Mouse (Mus musculus) bone marrow, adult 2 months (tissue): ENCODE data around the gene Ccdc14. TPM values are rescaled to one million over a fixed set of nuclear protein-coding genes. Genes with fewer than 3 reads are reported as not detected.
"Not testable (repeated sequence)": the region's sequence is repeated elsewhere in the genome, so short reads cannot be mapped to it uniquely, and the experiment has no call there.

Experiments
- H3K27ac ChIP-seq: fragments of 200-500 bp; 2 replicates; pipeline ENCODE4 v1.5.1; 2012; ENCODE audit warnings: low read depth, mild to moderate bottlenecking, control low read depth, inconsistent platforms, low read length; ENCODE audit not compliant: control insufficient read depth, poor library complexity, insufficient read depth
- H3K4me1 ChIP-seq: fragments of 200-500 bp; 2 replicates; pipeline ENCODE4 v1.6.1; 2011; ENCODE audit warnings: low read length; ENCODE audit not compliant: control insufficient read depth, insufficient read depth
- H3K4me3 ChIP-seq: fragments of 200-500 bp; replicated peaks from 2 replicates; pipeline ENCODE3; 2011; ENCODE audit warnings: mild to moderate bottlenecking, low read depth, low read length, control low read depth; ENCODE audit not compliant: control insufficient read depth
- CTCF ChIP-seq: fragments of 200-500 bp; IDR thresholded peaks from 2 replicates; pipeline ENCODE4 v1.5.1; 2011; ENCODE audit warnings: low read length, control low read depth; ENCODE audit not compliant: control insufficient read depth, insufficient read depth
- POLR2A ChIP-seq: fragments of 200-500 bp; IDR thresholded peaks from 2 replicates; pipeline ENCODE4 v1.6.1; 2011; ENCODE audit warnings: low read depth, mild to moderate bottlenecking, control low read depth, low read length, borderline replicate concordance; ENCODE audit not compliant: control insufficient read depth
- WGBS: fragments of 180-500 bp; shearing (Covaris S2); methylation state at CpG from one replicate; pipeline ENCODE4 v1.1.7; 2018; 5-methylcytosine and 5-hydroxymethylcytosine counted together
- polyA plus RNA-seq: library from polyadenylated mRNA; stranded (reverse); fragments of >200 nt; gene quantifications from 2 replicates; pipeline ENCODE4 v1.2.4, GENCODE M21; 2011; ENCODE audit warnings: low replicate concordance; ENCODE audit not compliant: missing spikeins, insufficient read depth, insufficient read length

The Ccdc14 gene
- polyA plus RNA-seq, result 4.7 and 4.8 TPM in 2 replicates

- H3K4me3 ChIP-seq, result peak within 1 kb of the TSS; percentile 85
- no peak for TF ChIP-seq CTCF
- TF ChIP-seq POLR2A, result 0 out of 2 replicates have a peak, but pooled peaks have one; percentile 12
- under 1% methylated on average over 53 of the region's 53 CpGs for WGBS
- peak within 1 kb of the TSS; percentile 32 for H3K27ac ChIP-seq
- no peaks in the 10 kb centered on the region; the same call in 1 of the 2 replicates for H3K4me1 ChIP-seq
Observed at GRCm38 (mm10) chr16:34690334-34691144, at the start of gene Ccdc14. Gene Ccdc14, plus strand, starts transcription at chr16:34690616.

DNA sequence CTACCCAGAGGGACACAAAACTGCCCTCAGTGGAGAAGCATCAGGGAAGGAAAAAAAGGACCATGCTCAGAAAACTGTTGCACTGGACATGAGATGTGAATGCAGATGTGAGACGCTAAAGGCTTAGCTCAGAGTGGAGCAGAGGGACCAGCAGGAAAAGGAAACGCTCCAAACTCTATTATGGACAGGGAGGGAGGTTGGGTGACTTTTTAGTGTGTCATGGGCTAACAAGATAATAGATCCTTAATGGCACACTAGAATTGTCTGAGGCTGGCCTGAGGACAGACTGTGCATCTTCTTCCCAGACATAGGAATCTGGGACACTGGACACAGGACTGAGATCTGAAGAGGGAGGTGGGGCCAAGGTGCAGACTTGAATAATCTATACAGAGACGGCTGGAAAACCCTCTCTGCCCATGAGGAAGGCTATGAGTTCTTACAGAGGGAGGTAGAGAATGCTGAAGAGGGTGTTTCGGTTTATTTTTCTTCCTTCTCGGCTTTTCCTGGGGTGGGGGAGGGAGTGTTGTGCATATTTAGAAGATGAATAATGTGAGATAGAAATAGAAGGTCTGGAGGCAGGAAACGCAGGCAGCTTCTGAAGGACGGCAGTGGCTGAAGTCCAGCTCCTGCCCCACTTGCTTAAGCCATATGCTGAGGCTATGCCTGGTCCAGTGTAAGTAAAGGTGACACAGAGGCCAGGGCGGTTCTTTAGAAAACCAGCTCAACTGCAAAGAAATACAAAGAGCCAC is 46.7 kb upstream of the Ccdc14 start:
- WGBS, result 44% methylated on average over 8 of the region's 8 CpGs
- TF ChIP-seq CTCF (no peak), POLR2A (no peak)

DNA sequence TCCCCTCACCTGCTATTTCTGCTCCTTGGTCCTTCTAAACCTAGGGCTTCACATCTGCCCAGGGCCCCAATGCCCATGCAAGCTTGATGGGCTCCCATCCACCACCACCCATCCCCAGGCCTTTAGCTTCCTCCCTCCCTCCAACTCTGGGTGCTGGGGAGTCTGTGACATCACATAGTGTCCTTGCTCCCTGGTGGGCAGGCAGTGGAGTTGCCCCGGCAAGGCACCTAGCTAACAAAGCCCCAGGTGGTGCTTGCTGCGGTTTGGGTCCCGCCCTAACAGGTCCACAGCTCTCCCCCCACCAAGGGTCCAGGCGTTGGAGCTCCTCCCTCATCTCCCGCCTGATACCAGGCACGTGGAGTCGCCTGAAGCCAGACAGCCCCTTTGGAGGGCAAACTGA is 40.8 kb upstream of the Ccdc14 start, which contains the start of gene Ropn1:
Gene Ropn1 (plus strand): TSS at position 301 of the 400 bp plus-strand sequence.
- H3K4me3 ChIP-seq, result no peak within 1 kb of the TSS
- no peak within 1 kb of the TSS for H3K27ac ChIP-seq
- H3K4me1 ChIP-seq, result no peaks in the 10 kb centered on the region
- TF ChIP-seq CTCF (no peak), POLR2A (no peak)
- WGBS, result 51% methylated on average over 7 of the region's 7 CpGs

More for the DNA sequence above, 46.7 kb upstream of the Ccdc14 start:
- Histone ChIP-seq H3K4me3 (no peak overlapping the region), H3K4me1 (no peaks in the 10 kb centered on the region), H3K27ac (no peak overlapping the region)

GRCm38 (mm10) chr16:34653023-34653422 is 37.4 kb upstream of the Ccdc14 start:
- Histone ChIP-seq H3K4me3 (no peak overlapping the region), H3K4me1 (no peaks in the 10 kb centered on the region), H3K27ac (no peak overlapping the region)
- TF ChIP-seq CTCF, result no peak
- TF ChIP-seq POLR2A, result no peak
- WGBS, result 80% methylated on average over 5 of the region's 5 CpGs

- WGBS, result 3% methylated on average over 16 of the region's 16 CpGs
- H3K4me3 ChIP-seq, result not testable (repeated sequence)
Observed at GRCm38 (mm10) chr16:34657566-34657965, 32.9 kb upstream of the Ccdc14 start.

GRCm38 (mm10) chr16:34657983-34658382 is 32.4 kb upstream of the Ccdc14 start:
- WGBS, result 32% methylated on average over 5 of the region's 5 CpGs
- TF ChIP-seq CTCF, result no peak
- TF ChIP-seq POLR2A, result no peak
- Histone ChIP-seq H3K4me1 (no peaks in the 10 kb centered on the region), H3K27ac (no peak overlapping the region), H3K4me3 (no peak overlapping the region)

More at GRCm38 (mm10) chr16:34657566-34657965, 32.9 kb upstream of the Ccdc14 start:
- not testable (repeated sequence) for H3K27ac ChIP-seq, H3K4me1 ChIP-seq

GRCm38 (mm10) chr16:34658388-34658787 is 32.0 kb upstream of the Ccdc14 start:
- no peak overlapping the region for H3K27ac ChIP-seq
- H3K4me1 ChIP-seq, result no peaks in the 10 kb centered on the region
- no peak overlapping the region for H3K4me3 ChIP-seq
- TF ChIP-seq POLR2A, result no peak
- no peak for TF ChIP-seq CTCF
- 53% methylated on average over 11 of the region's 11 CpGs for WGBS

DNA sequence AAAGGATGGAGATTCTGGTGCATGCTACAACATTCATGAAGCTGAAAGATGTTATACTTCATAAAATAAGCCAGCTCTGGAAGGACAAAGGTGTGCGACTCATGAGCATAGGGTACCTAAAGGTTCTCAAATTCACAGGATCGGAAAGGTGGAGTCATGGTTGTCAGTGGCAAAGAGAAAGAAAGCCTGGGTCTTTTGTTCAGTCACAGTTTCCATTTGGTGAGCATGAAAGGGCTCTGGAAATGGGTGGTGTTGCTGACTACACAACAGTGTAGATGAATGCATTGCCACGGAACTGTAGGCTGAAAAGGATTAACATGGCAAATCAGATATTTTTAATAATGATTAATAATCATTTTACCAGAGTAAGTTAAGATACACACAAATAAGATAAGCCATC is 25.9 kb upstream of the Ccdc14 start:
- WGBS, result 76% methylated on average over 3 of the region's 3 CpGs
- TF ChIP-seq POLR2A, result no peak
- no peak for TF ChIP-seq CTCF

GRCm38 (mm10) chr16:34667031-34667726 is 23.2 kb upstream of the Ccdc14 start:
- WGBS, result 3% methylated on average over 20 of the region's 20 CpGs
- H3K4me1 ChIP-seq, result no peaks in the 10 kb centered on the region
- TF ChIP-seq CTCF, result peak; percentile 98
- no peak for TF ChIP-seq POLR2A
- H3K27ac ChIP-seq, result no peak overlapping the region
- no peak overlapping the region for H3K4me3 ChIP-seq

More for the DNA sequence above, 25.9 kb upstream of the Ccdc14 start:
- H3K4me3 ChIP-seq, result no peak overlapping the region
- H3K4me1 ChIP-seq, result no peaks in the 10 kb centered on the region
- no peak overlapping the region for H3K27ac ChIP-seq
